Mouse (Mus musculus): ENCODE data around the gene Xrcc6.

Xrcc6 gene

DNA sequence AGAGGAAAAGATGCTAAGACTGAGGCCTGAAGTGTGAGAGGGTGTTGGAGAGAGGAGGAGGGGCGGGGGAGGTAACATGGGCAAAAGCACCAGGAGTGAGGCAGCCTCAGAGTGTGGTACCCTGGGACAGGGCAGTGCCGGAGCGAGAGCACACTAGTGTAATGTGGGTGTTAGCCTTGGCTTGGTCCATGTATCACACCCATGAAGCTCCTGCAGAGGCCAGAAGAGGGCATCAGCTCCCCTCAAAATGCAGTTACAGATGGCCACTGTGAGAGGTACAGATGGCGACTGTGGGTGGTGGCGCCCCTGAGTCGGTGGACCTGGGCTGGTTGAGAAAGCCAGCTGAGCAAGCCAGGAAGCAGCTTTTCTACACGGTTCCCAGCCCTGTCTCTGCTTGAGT lies 93.5 kb downstream of the Xrcc6 start:
- 28% methylated on average over 7 of the region's 7 CpGs for WGBS

DNA sequence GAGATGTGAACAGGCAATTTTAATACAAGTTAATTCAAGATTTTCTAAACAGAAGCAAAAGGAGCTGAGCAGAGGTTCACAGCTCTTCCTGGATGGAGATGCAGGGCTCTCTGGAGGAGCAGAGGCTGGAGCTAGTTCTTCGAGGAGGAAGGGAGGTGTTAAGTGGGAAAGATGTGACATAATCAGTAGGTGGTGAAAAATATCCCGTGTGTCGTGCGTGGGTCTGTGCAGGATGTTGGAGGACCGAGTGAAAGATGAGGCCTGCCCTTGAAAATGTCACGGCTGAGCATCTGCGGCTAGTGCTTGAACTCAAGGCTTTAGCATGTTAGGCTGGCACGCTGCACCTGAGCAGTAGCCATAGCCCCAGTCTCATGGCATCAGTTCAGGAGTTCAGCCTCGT lies 98.0 kb downstream of the Xrcc6 start:
- 58% methylated on average over 9 of the region's 9 CpGs for WGBS

DNA sequence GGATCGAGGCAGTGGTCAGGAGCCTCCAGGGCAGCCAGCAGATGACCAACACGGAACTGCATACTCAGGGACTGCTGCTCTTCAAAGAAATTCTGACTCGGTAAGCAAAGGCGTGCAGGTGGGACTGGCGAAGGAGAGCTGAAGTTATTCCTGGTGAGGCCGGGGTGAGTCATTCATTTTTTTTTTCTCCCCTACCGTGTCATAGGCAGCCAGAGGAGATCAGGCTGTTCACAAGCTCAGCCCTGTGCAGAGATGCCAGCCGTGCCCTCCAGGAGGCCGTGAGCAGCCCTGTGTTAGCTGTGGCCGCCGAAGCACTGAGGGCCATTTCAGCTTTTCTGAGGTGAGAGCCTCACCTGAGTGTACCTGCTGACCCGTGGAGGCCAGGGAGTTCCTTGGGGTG lies 98.5 kb downstream of the Xrcc6 start:
- WGBS = 53% methylated on average over 12 of the region's 12 CpGs

DNA sequence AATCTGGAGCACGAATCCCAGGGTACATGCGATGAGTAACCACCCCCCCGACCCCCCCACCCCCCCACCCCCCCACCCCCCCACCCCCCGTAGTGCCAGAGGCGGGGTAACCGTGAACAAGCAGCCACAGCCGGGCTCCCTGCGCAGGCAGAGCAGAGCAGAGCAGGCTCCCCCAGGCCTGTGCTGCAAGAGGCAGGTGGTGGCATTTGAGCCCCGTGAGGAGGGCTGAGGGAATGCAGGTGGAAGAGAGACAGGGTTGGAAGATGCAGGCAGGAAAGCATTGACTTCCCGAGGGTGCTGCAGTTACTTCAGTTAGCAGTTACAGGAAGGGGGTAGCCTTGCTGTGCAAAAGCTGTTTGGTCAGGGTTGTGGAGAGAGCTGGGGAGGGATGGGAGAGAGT lies 99.6 kb downstream of the Xrcc6 start:
- WGBS = 7% methylated on average over 10 of the region's 10 CpGs
